ENCODE assay signal across 8 mouse cellular contexts in genomic region chr9:57467896-57468549, GRCm38 (mm10). TPM values are rescaled to one million over a fixed set of nuclear protein-coding genes. Genes with fewer than 3 reads are reported as not detected.
DNase-seq lines count a peak whose midpoint lies in the region; ATAC-seq lines count a peak whose summit lies in the region.

Scamp5 (minus strand) TSS chr9:57468060.

- 2% methylated on average over 48 of the region's 48 CpGs for WGBS in embryonic facial prominence, embryonic 10.5 days
- 2% methylated on average over 48 of the region's 48 CpGs for WGBS in midbrain, embryonic 11.5 days

- peak; percentile 91 for ATAC-seq in midbrain, embryonic 11.5 days (ENCODE audit: low FRiP score)
- ATAC-seq in erythroid progenitor cell, adult 5-6 weeks (replicated peaks; ENCODE audit: low FRiP score, poor library complexity, severe bottlenecking) = no peak

- peak within 1 kb of the TSS; percentile 78 for H3K4me3 ChIP-seq in embryonic facial prominence, embryonic 10.5 days
- peak within 1 kb of the TSS; percentile 51 for H3K4me3 ChIP-seq in midbrain, embryonic 11.5 days (ENCODE audit: low read depth, low read length)

- H3K9me3 ChIP-seq in embryonic facial prominence, embryonic 10.5 days = no peaks in the 10 kb centered on the region
- no peaks in the 10 kb centered on the region for H3K9me3 ChIP-seq in midbrain, embryonic 11.5 days (ENCODE audit: control insufficient read depth, low read length)

- no peaks in the 10 kb centered on the region for H3K36me3 ChIP-seq in embryonic facial prominence, embryonic 10.5 days (replicated peaks)
- no peaks in the 10 kb centered on the region for H3K36me3 ChIP-seq in midbrain, embryonic 11.5 days (ENCODE audit: control insufficient read depth, insufficient read depth, low read length)

- peak within 1 kb of the TSS; percentile 77 for H3K27ac ChIP-seq in embryonic facial prominence, embryonic 10.5 days (replicated peaks)
- H3K27ac ChIP-seq in midbrain, embryonic 11.5 days (ENCODE audit: low read depth, low read length) = no peak within 1 kb of the TSS

- intact Hi-C loops in left cerebral cortex, postnatal 4 days (cut with DNase I) = no loop called here

- H3K4me2 ChIP-seq in midbrain, embryonic 11.5 days = peak within 1 kb of the TSS; percentile 79

- peaks cover 21% of the 10 kb centered on the region for H3K4me1 ChIP-seq in embryonic facial prominence, embryonic 10.5 days
- H3K4me1 ChIP-seq in midbrain, embryonic 11.5 days (ENCODE audit: control insufficient read depth, insufficient read depth, low read length) = peaks cover 8% of the 10 kb centered on the region

- peak; percentile 95 for DNase-seq in adrenal gland, postnatal 14 days
- DNase-seq in embryonic facial prominence, embryonic 10.5 days (ENCODE audit: low spot score) = peak; percentile 93
- peak; percentile 99 for DNase-seq in heart, adult 11 months
- peak; percentile 88 for DNase-seq in kidney, adult 11 months
- peak; percentile 93 for DNase-seq in left cerebral cortex, postnatal 4 days
- DNase-seq in midbrain, embryonic 11.5 days (ENCODE audit: low spot score, missing footprints) = peak; percentile 99
- peak; percentile 89 for DNase-seq in skeletal muscle tissue, adult 2 months (ENCODE audit: low read depth, low spot score)

- H3K27me3 ChIP-seq in embryonic facial prominence, embryonic 10.5 days (replicated peaks; ENCODE audit: low read depth, poor library complexity, severe bottlenecking) = peaks cover 17% of the 10 kb centered on the region
- no peaks in the 10 kb centered on the region for H3K27me3 ChIP-seq in midbrain, embryonic 11.5 days (ENCODE audit: control insufficient read depth, insufficient read depth, low read length)

- peak within 1 kb of the TSS; percentile 79 for H3K9ac ChIP-seq in midbrain, embryonic 11.5 days (ENCODE audit: low read length)

RNA-seq across cellular contexts. Expression of gene Scamp5, which starts in this region (rescaled TPM):
- 11.0 and 13.1 TPM in 2 replicates for total RNA-seq in adrenal gland, postnatal 14 days (2021)
- 9.3 and 9.6 TPM in 2 replicates for polyA plus RNA-seq in embryonic facial prominence, embryonic 10.5 days (2016; fragmentation: Nextera tagmentation; extraction: Ambion mirVana)
- total RNA-seq in left cerebral cortex, postnatal 4 days (2021) = 100 to 1,000 TPM; 251 to 281 TPM
- 17.6 and 17.7 TPM in 2 replicates for polyA plus RNA-seq in midbrain, embryonic 11.5 days (2014; fragmentation: Nextera tagmentation; extraction: Ambion mirVana)
- 0.84 TPM in 1 of 2 replicates, not detected in the other for total RNA-seq in erythroid progenitor cell, adult 5-6 weeks (2015; ENCODE audit: low replicate concordance)
- total RNA-seq in erythroid progenitor cell, adult 5-6 weeks (2017; ENCODE audit: low replicate concordance) = 1.2 TPM in 2 replicates

Comparison
In these comparisons a context has a peak if more than half of its experiments do, and no peak if none do; other contexts are left out.
1. RNA of gene Scamp5 (total RNA-seq): 251 to 281 TPM in left cerebral cortex, postnatal 4 days; 11.0 to 13.1 TPM in adrenal gland, postnatal 14 days and 0.84 to 1.2 TPM in erythroid progenitor cell, adult 5-6 weeks; every median in the first group is over 10 times any median in the second.
2. Peak in every context shown above with its lines, with median percentiles within 50 percentile points of each other: DNase-seq.